Mouse (Mus musculus): ENCODE measurements at regions not wholly inside any gene's neighbourhood (a gene's known extent, or its start where the extent isn't known, plus 50 kb on each side); places are given as distances from the start of the nearest gene placed in this dataset.

GRCm38 (mm10) chr11:114579986-114580385, 88.3 kb upstream of the Rpl38 start:
- Histone ChIP-seq H3K27me3 (ENCODE audit: control insufficient read depth) (no peaks in the 10 kb centered on the region), H3K9me3 (ENCODE audit: control insufficient read depth, low read length) (peaks cover 9% of the 10 kb centered on the region), H3K4me1 (ENCODE audit: control insufficient read depth) (no peaks in the 10 kb centered on the region), H3K36me3 (ENCODE audit: control insufficient read depth) (no peaks in the 10 kb centered on the region), H3K4me3 (replicated peaks) (no peak overlapping the region)
- TF ChIP-seq GATA1 (IDR thresholded peaks at IDR 0.05; ENCODE audit: low read length) (no peak), TAL1 (IDR thresholded peaks at IDR 0.05; ENCODE audit: low read length) (no peak)

- H3K36me3 ChIP-seq (ENCODE audit: control insufficient read depth): no peaks in the 10 kb centered on the region
- no peaks in the 10 kb centered on the region for H3K4me1 ChIP-seq (ENCODE audit: control insufficient read depth)
- H3K27me3 ChIP-seq (ENCODE audit: control insufficient read depth): no peaks in the 10 kb centered on the region
- TF ChIP-seq GATA1 (IDR thresholded peaks at IDR 0.05; ENCODE audit: low read length): no peak
- no peak for TF ChIP-seq TAL1 (IDR thresholded peaks at IDR 0.05; ENCODE audit: low read length)
- H3K9me3 ChIP-seq (ENCODE audit: control insufficient read depth, low read length): 0 out of 2 replicates have a peak, but pooled peaks cover 2% of the 10 kb centered on the region
- H3K4me3 ChIP-seq (replicated peaks): no peak overlapping the region
Observed at GRCm38 (mm10) chr11:114578551-114578950, 89.8 kb upstream of the Rpl38 start.

GRCm38 (mm10) chr11:114576803-114577202, 91.5 kb upstream of the Rpl38 start:
- TF ChIP-seq GATA1 (IDR thresholded peaks at IDR 0.05; ENCODE audit: low read length): no peak
- TF ChIP-seq TAL1 (IDR thresholded peaks at IDR 0.05; ENCODE audit: low read length): no peak
- Histone ChIP-seq H3K27me3 (ENCODE audit: control insufficient read depth) (no peaks in the 10 kb centered on the region), H3K9me3 (ENCODE audit: control insufficient read depth, low read length) (no peaks in the 10 kb centered on the region), H3K4me1 (ENCODE audit: control insufficient read depth) (no peaks in the 10 kb centered on the region), H3K4me3 (replicated peaks) (no peak overlapping the region), H3K36me3 (ENCODE audit: control insufficient read depth) (no peaks in the 10 kb centered on the region)

GRCm38 (mm10) chr11:114571144-114571869, 97.0 kb upstream of the Rpl38 start:
- Histone ChIP-seq H3K4me1 (ENCODE audit: control insufficient read depth) (no peaks in the 10 kb centered on the region), H3K9me3 (ENCODE audit: control insufficient read depth, low read length) (0 out of 2 replicates have a peak, but pooled peaks cover under 1% of the 10 kb centered on the region), H3K27me3 (ENCODE audit: control insufficient read depth) (peaks cover 26% of the 10 kb centered on the region), H3K36me3 (ENCODE audit: control insufficient read depth) (no peaks in the 10 kb centered on the region), H3K4me3 (replicated peaks) (no peak overlapping the region)
- no peak for TF ChIP-seq TAL1 (IDR thresholded peaks at IDR 0.05; ENCODE audit: low read length)
- no peak for TF ChIP-seq GATA1 (IDR thresholded peaks at IDR 0.05; ENCODE audit: low read length)

- Histone ChIP-seq H3K9me3 (ENCODE audit: control insufficient read depth, low read length) (peaks cover 6% of the 10 kb centered on the region), H3K4me3 (replicated peaks) (no peak overlapping the region)
- TF ChIP-seq TAL1 (IDR thresholded peaks at IDR 0.05; ENCODE audit: low read length): no peak
- TF ChIP-seq GATA1 (IDR thresholded peaks at IDR 0.05; ENCODE audit: low read length): no peak
Observed at GRCm38 (mm10) chr11:114570076-114570475, 98.2 kb upstream of the Rpl38 start.

GRCm38 (mm10) chr11:114567814-114568800, 100.2 kb upstream of the Rpl38 start:
- no peaks in the 10 kb centered on the region for H3K36me3 ChIP-seq (ENCODE audit: control insufficient read depth)
- H3K9me3 ChIP-seq (ENCODE audit: control insufficient read depth, low read length): peaks cover 16% of the 10 kb centered on the region
- H3K4me3 ChIP-seq (replicated peaks): no peak overlapping the region
- peaks cover 27% of the 10 kb centered on the region for H3K27me3 ChIP-seq (ENCODE audit: control insufficient read depth)
- no peaks in the 10 kb centered on the region for H3K4me1 ChIP-seq (ENCODE audit: control insufficient read depth)
- no peak for TF ChIP-seq GATA1 (IDR thresholded peaks at IDR 0.05; ENCODE audit: low read length)

More at GRCm38 (mm10) chr11:114570076-114570475, 98.2 kb upstream of the Rpl38 start:
- peaks cover 27% of the 10 kb centered on the region for H3K27me3 ChIP-seq (ENCODE audit: control insufficient read depth)
- no peaks in the 10 kb centered on the region for H3K4me1 ChIP-seq (ENCODE audit: control insufficient read depth)
- H3K36me3 ChIP-seq (ENCODE audit: control insufficient read depth): no peaks in the 10 kb centered on the region

GRCm38 (mm10) chr11:114567045-114567780, 101.1 kb upstream of the Rpl38 start:
- Histone ChIP-seq H3K4me3 (replicated peaks) (no peak overlapping the region), H3K4me1 (ENCODE audit: control insufficient read depth) (no peaks in the 10 kb centered on the region), H3K36me3 (ENCODE audit: control insufficient read depth) (no peaks in the 10 kb centered on the region), H3K27me3 (ENCODE audit: control insufficient read depth) (peaks cover 27% of the 10 kb centered on the region), H3K9me3 (ENCODE audit: control insufficient read depth, low read length) (peaks cover 16% of the 10 kb centered on the region)
- TF ChIP-seq GATA1 (IDR thresholded peaks at IDR 0.05; ENCODE audit: low read length) (no peak), TAL1 (IDR thresholded peaks at IDR 0.05; ENCODE audit: low read length) (no peak)

- peaks cover 34% of the 10 kb centered on the region for H3K27me3 ChIP-seq (ENCODE audit: control insufficient read depth)
- peaks cover 16% of the 10 kb centered on the region for H3K9me3 ChIP-seq (ENCODE audit: control insufficient read depth, low read length)
- H3K4me3 ChIP-seq (replicated peaks): no peak overlapping the region
- H3K4me1 ChIP-seq (ENCODE audit: control insufficient read depth): no peaks in the 10 kb centered on the region
- TF ChIP-seq TAL1 (IDR thresholded peaks at IDR 0.05; ENCODE audit: low read length) (no peak), GATA1 (IDR thresholded peaks at IDR 0.05; ENCODE audit: low read length) (no peak)
- H3K36me3 ChIP-seq (ENCODE audit: control insufficient read depth): no peaks in the 10 kb centered on the region
Observed at GRCm38 (mm10) chr11:114564949-114565348, 103.4 kb upstream of the Rpl38 start.
